Mouse (Mus musculus): Measurements from ENCODE around the gene Phactr3. TPM values are rescaled to one million over a fixed set of nuclear protein-coding genes. Genes with fewer than 3 reads are reported as not detected.

Phactr3 gene
- polyA plus RNA-seq, 1 experiment from 2014 or later = 0.39 TPM

DNA sequence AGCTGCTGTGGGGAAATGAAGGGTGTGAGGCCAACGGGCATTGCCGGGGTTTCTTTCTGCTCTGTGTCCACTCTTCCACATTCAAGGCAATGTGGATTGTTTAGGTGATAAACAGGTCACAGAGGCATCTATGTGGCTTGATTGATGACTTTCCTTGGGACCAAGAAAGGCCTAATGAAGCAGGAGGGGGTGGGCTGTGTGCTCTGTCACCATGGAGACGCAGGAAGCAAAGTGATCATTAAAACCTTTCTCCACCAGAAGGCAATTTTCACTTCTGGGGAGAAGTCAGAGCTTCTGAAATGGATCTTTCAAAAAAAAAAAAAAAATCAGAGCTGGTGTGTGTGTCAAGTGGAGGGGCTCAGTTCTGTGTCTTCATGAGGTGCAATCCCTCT, 24.2 kb downstream of the Phactr3 start:
- no peak for TF ChIP-seq CTCF (IDR thresholded peaks at IDR 0.05; ENCODE audit: low read depth)
- no peaks in the 10 kb centered on the region for H3K4me1 ChIP-seq (replicated peaks; ENCODE audit: insufficient read depth, low read length)
- no peak overlapping the region for H3K9ac ChIP-seq (ENCODE audit: low read depth, low read length)
- H3K27ac ChIP-seq = no peak overlapping the region
- no peaks in the 10 kb centered on the region for H3K36me3 ChIP-seq (ENCODE audit: insufficient read depth, low read length)
- 17% methylated on average over 3 of the region's 3 CpGs for WGBS
- no peaks in the 10 kb centered on the region for H3K9me3 ChIP-seq (replicated peaks; ENCODE audit: low read length)
- no peak overlapping the region for H3K4me2 ChIP-seq (ENCODE audit: low read length)
- H3K4me3 ChIP-seq (replicated peaks; ENCODE audit: low read depth, low read length) = no peak overlapping the region
- peaks cover 15% of the 10 kb centered on the region for H3K27me3 ChIP-seq (ENCODE audit: insufficient read depth, low read length)
- ATAC-seq (replicated peaks; ENCODE audit: low FRiP score, low read depth) (no peak), DNase-seq (ENCODE audit: low spot score) (no peak)

DNA sequence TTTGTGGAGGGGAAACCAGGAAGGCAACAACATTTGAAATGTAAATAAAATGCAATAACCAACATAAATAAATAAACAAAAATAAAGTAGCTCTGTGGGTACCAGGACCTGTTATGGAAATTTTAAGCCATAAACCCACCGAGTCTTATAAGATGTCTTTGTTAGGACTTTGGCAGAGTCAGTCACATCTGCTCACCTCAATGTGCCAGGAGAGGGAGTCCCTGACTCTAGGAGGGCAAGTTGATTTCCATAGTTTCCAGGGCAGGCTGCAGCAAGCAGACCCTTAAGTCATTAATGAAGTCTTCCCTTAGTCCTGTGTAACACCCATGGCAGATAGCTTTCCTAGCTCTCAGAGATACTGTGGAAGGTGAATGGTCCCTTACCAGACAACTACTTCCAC, 25.1 kb downstream of the Phactr3 start:
- no peak for ATAC-seq (replicated peaks; ENCODE audit: low FRiP score, low read depth)
- no peak overlapping the region for H3K4me2 ChIP-seq (ENCODE audit: low read length)
- no peak for TF ChIP-seq CTCF (IDR thresholded peaks at IDR 0.05; ENCODE audit: low read depth)
- H3K9ac ChIP-seq (ENCODE audit: low read depth, low read length) = no peak overlapping the region
- H3K27ac ChIP-seq = no peak overlapping the region
- no peaks in the 10 kb centered on the region for H3K36me3 ChIP-seq (ENCODE audit: insufficient read depth, low read length)
- WGBS = 46% methylated on average over 1 of the region's 1 CpGs
- H3K27me3 ChIP-seq (ENCODE audit: insufficient read depth, low read length) = peaks cover 15% of the 10 kb centered on the region
- no peak for DNase-seq (ENCODE audit: low spot score)
- no peaks in the 10 kb centered on the region for H3K9me3 ChIP-seq (replicated peaks; ENCODE audit: low read length)
- H3K4me1 ChIP-seq (replicated peaks; ENCODE audit: insufficient read depth, low read length) = no peaks in the 10 kb centered on the region
- H3K4me3 ChIP-seq (replicated peaks; ENCODE audit: low read depth, low read length) = no peak overlapping the region

DNA sequence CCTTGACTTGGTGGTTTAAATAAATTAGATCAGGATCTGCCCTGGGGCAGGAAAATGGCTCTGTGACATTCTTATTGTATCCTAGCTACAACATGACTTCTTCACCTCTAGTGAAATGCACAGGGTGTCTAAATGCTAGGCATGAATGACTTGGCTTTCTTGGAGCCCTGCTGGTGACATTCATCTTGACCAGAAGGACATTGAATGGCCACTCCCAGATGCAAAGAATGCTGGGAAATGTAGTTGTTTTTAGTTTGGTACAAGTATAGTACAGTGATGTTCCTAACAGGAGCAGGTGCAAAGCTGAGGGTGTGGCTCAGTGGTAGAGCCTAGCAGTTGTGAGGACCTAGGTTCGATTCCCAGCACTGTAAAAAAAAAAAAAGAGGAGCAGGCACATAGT, 30.5 kb downstream of the Phactr3 start:
- DNase-seq (ENCODE audit: low spot score) (no peak), ATAC-seq (replicated peaks; ENCODE audit: low FRiP score, low read depth) (no peak)
- Histone ChIP-seq H3K9ac (ENCODE audit: low read depth, low read length) (no peak overlapping the region), H3K4me3 (replicated peaks; ENCODE audit: low read depth, low read length) (no peak overlapping the region), H3K9me3 (replicated peaks; ENCODE audit: low read length) (no peaks in the 10 kb centered on the region), H3K4me2 (ENCODE audit: low read length) (no peak overlapping the region), H3K4me1 (replicated peaks; ENCODE audit: insufficient read depth, low read length) (no peaks in the 10 kb centered on the region), H3K27ac (no peak overlapping the region), H3K36me3 (ENCODE audit: insufficient read depth, low read length) (no peaks in the 10 kb centered on the region), H3K27me3 (ENCODE audit: insufficient read depth, low read length) (no peaks in the 10 kb centered on the region)
- WGBS = 40% methylated on average over 1 of the region's 1 CpGs
- no peak for TF ChIP-seq CTCF (IDR thresholded peaks at IDR 0.05; ENCODE audit: low read depth)

DNA sequence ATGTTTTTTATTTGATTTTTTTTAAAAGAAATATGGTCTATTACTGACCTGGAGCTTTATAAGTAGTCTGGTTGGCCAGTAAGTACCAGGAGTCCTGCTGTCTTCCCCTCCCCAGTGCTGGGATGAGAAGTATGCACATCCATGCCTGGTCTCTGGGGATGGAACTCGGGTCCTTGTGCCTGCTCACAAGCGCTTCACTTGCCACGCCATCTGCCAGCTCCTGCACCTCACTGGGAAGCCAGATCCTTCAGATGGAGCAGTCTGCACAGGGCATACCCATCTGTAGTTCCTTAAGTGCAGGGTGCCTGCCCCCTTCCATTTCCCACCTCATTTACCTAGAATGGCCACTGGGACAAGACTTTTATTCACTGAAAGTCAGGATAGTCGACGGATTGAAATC, 31.9 kb downstream of the Phactr3 start:
- Histone ChIP-seq H3K4me3 (replicated peaks; ENCODE audit: low read depth, low read length) (no peak overlapping the region), H3K9ac (ENCODE audit: low read depth, low read length) (no peak overlapping the region), H3K36me3 (ENCODE audit: insufficient read depth, low read length) (no peaks in the 10 kb centered on the region), H3K27me3 (ENCODE audit: insufficient read depth, low read length) (no peaks in the 10 kb centered on the region), H3K9me3 (replicated peaks; ENCODE audit: low read length) (no peaks in the 10 kb centered on the region), H3K4me2 (ENCODE audit: low read length) (no peak overlapping the region), H3K4me1 (replicated peaks; ENCODE audit: insufficient read depth, low read length) (no peaks in the 10 kb centered on the region), H3K27ac (no peak overlapping the region)
- ATAC-seq (replicated peaks; ENCODE audit: low FRiP score, low read depth) = no peak
- DNase-seq (ENCODE audit: low spot score) = no peak
- WGBS = 84% methylated on average over 5 of the region's 5 CpGs
- TF ChIP-seq CTCF (IDR thresholded peaks at IDR 0.05; ENCODE audit: low read depth) = no peak

DNA sequence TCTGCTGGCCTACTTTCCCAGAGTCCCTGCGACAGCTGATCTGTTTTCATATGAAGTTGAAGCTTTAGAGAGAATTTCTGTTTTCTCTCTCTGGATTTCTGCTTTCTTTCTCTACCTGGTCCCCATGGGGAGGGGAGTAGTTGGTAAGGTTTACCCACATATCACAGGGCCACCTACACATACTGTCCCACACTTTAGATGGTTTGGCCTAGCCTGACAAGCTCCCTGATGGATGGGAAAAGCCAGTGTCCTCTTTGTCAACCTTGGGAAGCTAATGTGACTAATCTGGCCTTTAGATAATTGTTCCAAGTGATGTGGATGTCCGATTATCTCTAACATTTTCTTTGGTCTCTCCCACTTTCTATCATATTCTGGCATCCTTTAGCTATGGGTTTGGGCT, 34.8 kb downstream of the Phactr3 start:
- no peak overlapping the region for H3K4me2 ChIP-seq (ENCODE audit: low read length)
- WGBS = 88% methylated on average over 2 of the region's 2 CpGs
- H3K27ac ChIP-seq = no peak overlapping the region
- no peak for DNase-seq (ENCODE audit: low spot score)
- no peaks in the 10 kb centered on the region for H3K27me3 ChIP-seq (ENCODE audit: insufficient read depth, low read length)
- H3K4me1 ChIP-seq (replicated peaks; ENCODE audit: insufficient read depth, low read length) = no peaks in the 10 kb centered on the region
- no peaks in the 10 kb centered on the region for H3K9me3 ChIP-seq (replicated peaks; ENCODE audit: low read length)
- no peak for ATAC-seq (replicated peaks; ENCODE audit: low FRiP score, low read depth)
- H3K4me3 ChIP-seq (replicated peaks; ENCODE audit: low read depth, low read length) = no peak overlapping the region
- TF ChIP-seq CTCF (IDR thresholded peaks at IDR 0.05; ENCODE audit: low read depth) = no peak
- no peak overlapping the region for H3K9ac ChIP-seq (ENCODE audit: low read depth, low read length)
- no peaks in the 10 kb centered on the region for H3K36me3 ChIP-seq (ENCODE audit: insufficient read depth, low read length)

DNA sequence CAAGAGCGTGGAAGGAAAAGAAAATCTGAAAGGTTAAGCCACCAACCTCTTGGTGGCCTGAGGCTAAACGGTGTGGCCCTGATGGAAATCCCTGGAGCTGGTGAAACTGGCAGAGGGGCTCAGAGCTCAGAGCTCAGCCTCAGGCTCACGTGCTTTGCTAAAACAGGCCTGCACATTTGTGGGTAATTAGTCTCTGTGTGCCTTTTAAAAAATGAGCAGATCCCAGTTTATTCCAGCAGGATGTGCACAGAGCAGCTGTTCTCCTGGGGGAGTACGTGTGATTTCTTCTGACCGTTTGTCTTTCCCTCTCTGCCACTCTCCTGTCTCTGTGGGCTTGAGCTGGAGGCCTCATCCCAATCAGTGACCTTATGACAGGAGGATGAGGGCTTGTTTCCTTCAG, 35.4 kb downstream of the Phactr3 start:
- no peaks in the 10 kb centered on the region for H3K4me1 ChIP-seq (replicated peaks; ENCODE audit: insufficient read depth, low read length)

DNA sequence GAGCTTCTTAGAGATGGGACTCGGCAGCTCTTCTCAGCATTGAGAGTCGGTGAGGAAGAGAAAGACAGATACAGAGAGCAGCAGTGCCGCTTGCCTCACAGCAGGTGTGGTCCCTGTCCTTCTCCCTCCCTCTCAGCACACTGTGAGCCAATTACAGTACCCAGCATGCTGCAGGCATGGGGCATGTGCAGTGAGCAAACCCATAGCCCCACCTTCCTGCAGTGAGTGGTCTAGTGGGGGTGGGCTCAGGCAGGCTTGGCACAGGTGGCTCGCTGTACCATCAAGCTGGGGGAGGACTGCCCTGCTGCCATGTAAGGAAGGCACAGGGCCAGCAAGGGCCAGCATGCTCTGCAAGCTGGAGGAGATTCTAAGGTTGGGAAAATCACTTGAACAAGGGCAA, 35.8 kb downstream of the Phactr3 start:
- WGBS = 35% methylated on average over 4 of the region's 4 CpGs
- no peak overlapping the region for H3K4me2 ChIP-seq (ENCODE audit: low read length)
- ATAC-seq (replicated peaks; ENCODE audit: low FRiP score, low read depth) = no peak
- H3K9me3 ChIP-seq (replicated peaks; ENCODE audit: low read length) = no peaks in the 10 kb centered on the region
- no peaks in the 10 kb centered on the region for H3K4me1 ChIP-seq (replicated peaks; ENCODE audit: insufficient read depth, low read length)
- H3K27me3 ChIP-seq (ENCODE audit: insufficient read depth, low read length) = no peaks in the 10 kb centered on the region
- DNase-seq (ENCODE audit: low spot score) = no peak
- H3K9ac ChIP-seq (ENCODE audit: low read depth, low read length) = no peak overlapping the region
- H3K36me3 ChIP-seq (ENCODE audit: insufficient read depth, low read length) = no peaks in the 10 kb centered on the region
- TF ChIP-seq CTCF (IDR thresholded peaks at IDR 0.05; ENCODE audit: low read depth) = no peak
- no peak overlapping the region for H3K27ac ChIP-seq
- H3K4me3 ChIP-seq (replicated peaks; ENCODE audit: low read depth, low read length) = no peak overlapping the region

More for the DNA sequence above, 35.4 kb downstream of the Phactr3 start:
- no peak for TF ChIP-seq CTCF (IDR thresholded peaks at IDR 0.05; ENCODE audit: low read depth)
- no peak overlapping the region for H3K27ac ChIP-seq
- no peak overlapping the region for H3K9ac ChIP-seq (ENCODE audit: low read depth, low read length)
- WGBS = 47% methylated on average over 5 of the region's 5 CpGs
- no peak for DNase-seq (ENCODE audit: low spot score)
- H3K4me2 ChIP-seq (ENCODE audit: low read length) = no peak overlapping the region
- ATAC-seq (replicated peaks; ENCODE audit: low FRiP score, low read depth) = no peak
- no peaks in the 10 kb centered on the region for H3K36me3 ChIP-seq (ENCODE audit: insufficient read depth, low read length)
- H3K4me3 ChIP-seq (replicated peaks; ENCODE audit: low read depth, low read length) = no peak overlapping the region
- H3K27me3 ChIP-seq (ENCODE audit: insufficient read depth, low read length) = no peaks in the 10 kb centered on the region
- H3K9me3 ChIP-seq (replicated peaks; ENCODE audit: low read length) = no peaks in the 10 kb centered on the region
